Mouse (Mus musculus): ENCODE results near the gene Gm17018. TPM values are rescaled to one million over a fixed set of nuclear protein-coding genes. Genes with fewer than 3 reads are reported as not detected.
"Not testable (repeated sequence)": the region's sequence is repeated elsewhere in the genome, so short reads cannot be mapped to it uniquely, and the experiment has no call there.

The Gm17018 gene
- total RNA-seq, 2 experiments from 2014 or later, result 0.68 to 1.2 TPM

DNA sequence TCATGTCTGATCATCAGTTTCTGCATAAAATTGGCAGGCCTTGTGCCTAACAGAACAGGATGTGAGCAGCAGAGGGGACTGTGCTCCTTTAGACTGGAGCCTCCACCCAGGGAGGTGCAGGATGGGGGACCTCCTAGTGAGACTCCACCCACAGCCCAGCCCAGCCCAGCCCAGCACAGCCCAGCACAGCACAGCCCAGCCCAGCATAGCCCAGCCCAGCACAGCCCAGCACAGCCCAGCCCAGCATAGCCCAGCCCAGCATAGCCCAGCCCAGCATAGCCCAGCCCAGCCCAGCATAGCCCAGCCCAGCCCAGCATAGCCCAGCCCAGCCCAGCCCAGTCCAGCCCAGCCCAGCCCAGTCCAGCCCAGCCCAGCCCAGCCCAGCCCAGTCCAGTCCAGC lies 12.2 kb upstream of the Gm17018 start:
- not testable (repeated sequence) for ATAC-seq (replicated peaks; ENCODE audit: low FRiP score, poor library complexity, severe bottlenecking)

DNA sequence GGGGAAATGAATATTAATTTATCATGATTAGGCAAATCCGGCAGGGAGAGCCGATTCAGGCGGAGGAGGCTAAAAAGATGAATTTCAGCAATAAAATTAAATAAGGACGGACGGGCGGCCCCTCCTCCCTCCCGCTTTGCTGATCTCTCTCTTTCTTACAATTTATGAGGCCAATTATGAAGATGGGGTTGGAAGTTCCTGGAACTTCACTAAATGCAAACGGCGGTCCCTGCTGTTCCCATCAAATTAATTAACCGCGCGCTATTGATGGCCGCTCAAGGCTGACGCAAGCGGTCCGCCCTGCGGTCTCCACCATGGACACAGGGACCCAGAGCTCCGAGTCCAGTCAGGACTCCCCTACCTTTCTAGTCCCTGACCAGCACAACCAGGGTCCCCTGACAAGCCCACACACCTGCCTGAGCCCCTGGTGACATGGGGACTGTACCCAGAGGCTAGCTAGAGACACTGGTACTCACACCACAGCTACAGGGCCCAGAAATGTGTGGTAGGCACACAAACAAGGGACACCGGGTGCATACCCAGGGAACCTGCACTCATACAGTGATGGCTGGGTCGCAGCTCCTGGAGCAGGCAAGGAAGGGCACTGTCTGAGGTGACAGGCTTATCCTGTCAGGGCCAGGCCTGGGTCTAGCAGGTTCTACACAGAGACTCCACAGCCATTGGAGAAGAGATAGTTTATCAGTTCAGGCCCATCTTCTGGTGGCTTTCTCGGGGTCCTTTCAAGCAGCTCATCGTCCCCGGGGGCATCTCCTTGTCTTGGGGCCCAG lies 11.1 kb upstream of the Gm17018 start:
- ATAC-seq (replicated peaks; ENCODE audit: low FRiP score, poor library complexity, severe bottlenecking), result no peak

DNA sequence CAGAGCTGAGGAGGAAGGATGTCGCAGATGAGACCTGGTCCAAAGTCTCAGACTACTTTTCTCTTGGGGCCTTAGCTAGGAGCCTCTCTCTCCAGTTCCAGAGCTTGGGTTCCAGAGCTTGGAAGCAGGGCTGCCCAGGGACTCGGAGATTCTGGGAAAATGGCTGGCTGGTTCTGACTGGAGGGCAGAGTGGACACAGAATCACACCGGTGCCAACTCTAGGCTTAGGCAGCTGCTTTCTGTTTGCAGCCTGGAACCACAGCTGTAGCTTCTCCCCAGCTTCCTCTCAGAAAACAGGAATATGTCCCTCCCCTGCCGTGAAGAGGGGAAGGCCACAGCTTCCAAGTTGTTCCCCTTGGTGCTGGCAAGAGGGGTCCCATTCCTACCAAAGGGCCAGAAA lies 10.5 kb upstream of the Gm17018 start:
- ATAC-seq (replicated peaks; ENCODE audit: low FRiP score, poor library complexity, severe bottlenecking), result no peak

DNA sequence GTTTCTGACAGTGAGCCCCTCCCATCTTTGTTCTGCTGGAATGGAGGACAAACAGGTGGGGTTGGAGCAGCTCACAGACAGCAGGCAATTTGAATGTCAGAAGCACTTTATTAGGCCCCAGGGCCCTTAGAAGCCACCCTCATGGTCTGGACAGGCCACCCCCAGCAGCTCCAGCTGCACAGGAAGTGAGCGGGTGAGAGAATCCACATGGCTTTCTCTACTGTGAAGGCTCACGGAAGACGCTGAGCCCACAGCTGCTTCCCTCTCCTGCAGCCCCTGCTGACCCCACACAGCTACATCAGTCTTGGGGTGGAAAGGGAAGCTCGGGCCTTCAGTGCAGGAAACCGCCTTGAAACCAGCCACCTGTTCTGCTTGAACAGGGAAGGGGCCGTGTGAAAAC lies 8.2 kb upstream of the Gm17018 start:
- ATAC-seq (replicated peaks; ENCODE audit: low FRiP score, poor library complexity, severe bottlenecking), result no peak

DNA sequence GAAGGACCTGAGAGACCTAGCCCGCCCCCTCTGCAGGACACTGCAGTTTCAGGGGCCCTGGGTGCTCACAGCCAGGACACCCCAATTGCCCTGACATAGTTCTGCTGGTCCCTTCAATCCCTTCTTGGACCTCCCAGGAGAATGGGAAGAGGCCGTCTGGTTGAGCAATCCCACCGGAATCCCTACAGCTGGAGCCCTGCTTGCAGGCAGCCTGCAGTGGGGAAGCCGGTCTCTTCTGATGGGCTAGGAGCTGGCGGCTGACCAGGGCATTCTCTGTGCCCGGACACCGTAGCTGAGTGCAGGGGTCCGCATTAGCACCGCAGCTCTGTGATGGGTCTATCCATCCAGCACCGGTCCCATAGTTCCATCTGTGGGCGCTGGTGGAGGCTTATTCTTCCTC lies 6.3 kb upstream of the Gm17018 start:
- no peak for ATAC-seq (replicated peaks; ENCODE audit: low FRiP score, poor library complexity, severe bottlenecking)

DNA sequence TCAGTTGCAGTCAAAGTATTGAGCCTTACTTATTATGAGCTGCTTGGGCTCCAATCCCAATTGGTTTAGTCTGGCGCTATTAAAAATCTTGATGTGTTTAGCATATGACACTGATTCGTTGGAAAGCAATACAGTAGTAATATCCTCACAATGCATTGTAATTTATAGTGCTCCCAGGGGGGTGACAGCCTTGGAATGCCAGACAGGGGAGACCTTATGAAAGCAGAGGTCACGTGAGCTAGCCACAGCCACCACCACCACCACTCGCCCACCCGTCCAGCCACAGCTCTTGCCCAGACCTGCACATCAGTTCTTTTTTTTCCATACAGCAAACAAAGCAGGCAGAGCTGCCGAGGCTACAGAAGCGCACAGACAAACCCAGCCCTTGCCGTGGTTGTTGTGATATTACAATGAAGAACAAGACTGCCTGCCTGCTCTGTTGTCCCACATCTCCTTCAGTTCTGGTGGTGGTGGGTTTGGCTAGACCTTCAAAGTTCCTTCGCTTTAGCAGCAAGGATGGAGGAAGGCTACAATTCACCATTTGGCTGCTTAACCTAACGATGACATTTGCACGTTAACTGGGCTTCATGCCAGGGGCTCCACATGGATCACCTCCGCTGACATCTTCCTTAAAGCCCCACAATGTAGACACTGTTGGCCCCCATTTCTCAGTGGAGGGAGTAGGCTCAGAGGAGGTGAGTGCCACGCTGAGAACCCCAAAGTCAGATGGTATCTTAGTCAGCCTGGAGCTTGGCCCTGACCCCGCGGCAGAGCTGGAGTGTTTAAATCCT lies 5.7 kb downstream of the Gm17018 start:
- no peak for ATAC-seq (replicated peaks; ENCODE audit: low FRiP score, poor library complexity, severe bottlenecking)

DNA sequence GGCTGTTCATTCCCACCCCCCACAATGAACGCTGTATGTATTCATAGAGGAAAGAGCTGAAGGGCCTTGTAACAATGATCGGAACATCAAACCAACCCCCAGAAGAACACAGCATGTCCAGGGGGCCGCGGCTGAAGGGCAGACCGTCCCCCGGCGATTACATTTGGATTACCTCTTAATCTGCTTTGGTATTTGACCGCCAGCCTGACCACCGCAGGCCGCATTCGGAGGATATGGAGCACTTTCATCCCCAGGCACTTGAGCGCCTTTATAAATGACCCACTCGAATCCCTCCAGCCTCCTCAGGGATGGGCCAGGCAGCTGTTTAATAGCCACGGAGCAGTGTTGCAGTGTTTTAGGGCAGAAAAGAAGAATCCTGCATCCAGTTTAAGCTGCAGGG lies 7.0 kb downstream of the Gm17018 start:
- no peak for ATAC-seq (replicated peaks; ENCODE audit: low FRiP score, poor library complexity, severe bottlenecking)

DNA sequence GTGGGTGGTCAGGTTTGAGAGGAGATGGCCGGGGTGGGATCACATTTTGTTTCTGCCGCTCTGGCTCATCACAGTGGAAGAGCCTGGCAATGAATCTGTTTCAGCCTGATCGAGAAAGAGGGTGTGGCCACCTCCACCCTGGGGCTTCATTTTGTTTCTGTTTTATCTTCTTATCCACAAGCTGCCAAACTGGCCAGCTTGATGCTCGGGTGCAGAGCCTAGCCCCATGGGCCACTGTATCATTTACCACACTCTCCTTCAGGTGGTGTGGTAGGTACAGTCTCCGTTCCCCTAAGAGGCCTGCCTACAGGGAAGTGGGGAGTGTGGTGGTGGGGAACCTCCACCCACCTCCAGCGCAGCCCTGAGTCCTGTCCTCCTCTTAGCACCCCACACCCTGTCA lies 12.6 kb downstream of the Gm17018 start:
- ATAC-seq (replicated peaks; ENCODE audit: low FRiP score, poor library complexity, severe bottlenecking), result no peak

DNA sequence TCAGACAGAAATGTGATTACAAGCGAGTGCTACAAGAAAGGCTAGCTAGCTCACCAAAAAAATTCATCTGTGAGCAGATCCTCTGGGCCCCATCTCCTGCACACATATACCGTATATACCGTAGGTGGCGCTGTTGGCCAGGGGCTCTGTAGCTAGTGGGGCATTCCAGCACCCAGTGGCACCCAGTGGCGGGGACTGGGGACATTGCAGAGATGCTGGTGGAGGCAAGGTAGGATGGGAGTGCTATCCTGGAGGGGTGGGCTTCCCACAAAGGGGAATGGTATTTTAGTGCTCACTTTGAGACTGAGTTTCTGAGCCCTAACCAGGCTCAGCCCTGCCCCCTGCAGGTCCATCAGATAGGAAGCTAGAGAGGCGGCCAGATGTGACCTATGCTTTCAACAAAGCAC lies 13.4 kb downstream of the Gm17018 start:
- ATAC-seq (replicated peaks; ENCODE audit: low FRiP score, poor library complexity, severe bottlenecking), result peak; percentile 80

DNA sequence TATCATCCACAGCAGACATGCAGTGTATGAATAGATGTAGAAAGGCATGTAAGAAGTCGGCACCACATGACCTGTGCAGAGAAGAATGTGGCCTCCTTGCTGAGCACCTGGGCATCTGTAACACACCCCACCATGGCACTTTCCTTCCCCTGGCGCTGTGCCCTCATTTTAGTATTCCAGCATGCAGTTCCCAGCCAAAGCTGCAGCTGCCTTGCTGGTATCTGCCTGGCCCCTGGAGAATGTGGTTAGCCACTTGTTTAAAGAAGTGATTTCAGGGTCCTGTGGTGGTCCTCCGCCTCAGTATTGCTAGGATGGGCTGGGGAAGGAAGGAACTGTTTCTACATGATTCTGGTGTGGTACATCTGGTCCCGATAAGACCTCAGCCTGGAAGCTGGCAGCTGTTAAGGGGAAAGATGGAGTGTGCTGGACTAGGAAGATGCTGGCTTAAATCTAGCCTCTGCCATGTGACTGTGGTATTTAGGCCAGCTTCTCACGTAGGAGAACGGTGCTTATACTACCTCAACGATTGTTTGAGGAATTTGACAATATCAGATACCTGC lies 14.0 kb downstream of the Gm17018 start:
- no peak for ATAC-seq (replicated peaks; ENCODE audit: low FRiP score, poor library complexity, severe bottlenecking)

DNA sequence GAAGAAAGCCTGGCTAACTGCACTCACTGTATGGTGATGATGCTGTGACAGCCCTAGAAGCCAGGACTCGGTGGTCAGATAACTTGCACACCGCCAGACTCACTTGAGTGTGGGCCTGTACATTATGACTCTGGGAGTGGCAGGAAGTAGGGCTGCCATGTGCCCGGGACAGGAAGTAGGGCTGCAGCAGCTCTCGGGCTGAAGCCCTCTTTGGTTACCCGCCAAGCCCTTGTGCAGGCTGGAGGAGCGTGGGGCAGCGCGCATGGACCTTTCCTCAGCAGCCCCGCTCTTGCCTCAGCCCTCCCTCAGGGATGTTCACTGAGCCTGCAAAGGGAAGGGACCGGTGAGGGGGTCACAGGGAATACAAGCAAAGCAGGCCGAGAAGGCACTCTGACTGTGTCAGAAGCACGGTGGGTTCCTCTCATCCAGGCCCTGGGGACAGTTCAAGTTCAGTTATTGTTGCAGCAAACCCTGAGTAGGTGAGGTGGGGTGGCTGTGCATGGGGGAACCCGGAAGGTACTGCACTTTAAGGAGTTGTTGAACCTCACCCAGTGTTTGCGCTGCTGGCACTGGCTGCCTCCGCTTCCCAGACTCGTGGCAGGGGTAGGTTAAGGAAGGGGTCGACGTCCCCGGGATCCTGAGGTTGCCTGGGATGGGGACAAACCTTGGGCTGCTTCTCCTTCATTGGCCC lies 14.7 kb downstream of the Gm17018 start:
- ATAC-seq (replicated peaks; ENCODE audit: low FRiP score, poor library complexity, severe bottlenecking), result no peak

DNA sequence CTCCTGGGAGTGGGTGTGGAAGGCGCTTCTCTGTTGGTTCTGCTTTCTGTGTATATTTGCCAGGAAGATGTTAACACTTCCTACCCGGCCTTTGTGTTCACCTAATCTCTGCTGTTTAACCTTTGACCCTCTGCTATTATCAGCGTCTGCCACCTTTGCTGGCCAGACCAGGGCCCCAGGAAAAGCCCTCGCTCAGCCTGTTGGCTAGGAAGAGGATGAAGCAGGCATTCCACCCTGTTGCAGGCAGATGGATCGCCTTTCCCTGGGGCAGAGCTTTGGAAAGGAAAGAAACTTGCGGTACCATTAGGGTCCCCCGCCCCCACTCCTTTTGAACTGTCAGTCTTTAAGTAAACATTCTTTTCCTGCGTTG lies 15.2 kb downstream of the Gm17018 start:
- no peak for ATAC-seq (replicated peaks; ENCODE audit: low FRiP score, poor library complexity, severe bottlenecking)

DNA sequence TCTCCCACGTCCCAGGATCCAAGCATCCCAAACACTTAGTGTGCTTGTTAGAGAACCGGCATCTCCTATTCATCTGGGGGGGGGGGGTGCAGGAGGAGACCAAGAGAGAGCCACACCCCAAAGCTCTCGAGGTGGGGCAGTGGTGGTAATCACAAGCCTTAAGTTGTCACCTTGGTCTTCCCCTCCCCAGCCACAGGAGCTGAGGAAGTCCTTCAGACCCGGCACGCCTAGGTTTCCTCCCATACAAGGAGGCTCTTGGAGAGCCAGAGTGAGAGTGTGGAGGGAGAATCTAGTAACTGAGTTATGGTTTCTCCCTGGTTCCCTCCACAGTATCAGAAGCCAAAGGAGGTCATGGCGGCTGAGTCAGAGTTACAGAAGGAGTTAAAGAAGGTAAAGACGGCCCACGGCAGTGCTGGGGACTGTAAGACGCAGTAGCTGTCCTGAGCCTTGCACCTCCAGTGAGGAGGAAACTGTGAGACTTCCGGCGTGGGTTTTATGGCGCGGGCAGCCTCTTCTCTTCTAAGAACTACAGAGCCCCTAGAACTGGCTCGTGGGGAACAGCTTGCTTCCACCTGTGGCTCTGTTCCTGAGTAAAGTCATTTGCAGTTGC lies 16.8 kb downstream of the Gm17018 start:
- no peak for ATAC-seq (replicated peaks; ENCODE audit: low FRiP score, poor library complexity, severe bottlenecking)

DNA sequence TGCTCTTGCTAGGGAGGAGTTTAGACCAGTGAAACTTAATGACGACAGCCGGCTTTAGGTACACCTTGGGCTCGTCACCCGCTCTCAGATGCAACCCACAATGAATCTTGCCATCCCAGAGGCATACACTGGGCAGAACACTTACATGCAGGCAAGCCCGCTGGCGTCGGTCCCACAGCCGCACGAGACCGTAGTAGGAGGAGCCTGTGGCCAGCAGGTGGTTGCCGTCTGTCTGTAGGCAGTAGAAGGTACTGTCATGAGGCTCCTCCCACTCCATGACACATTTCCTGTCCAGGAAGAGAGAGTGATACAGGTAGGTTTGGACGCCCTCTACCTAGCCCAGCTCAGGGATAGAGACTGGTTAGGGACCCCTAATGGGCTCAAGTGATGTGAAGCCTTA lies 18.6 kb downstream of the Gm17018 start:
- ATAC-seq (replicated peaks; ENCODE audit: low FRiP score, poor library complexity, severe bottlenecking), result no peak

DNA sequence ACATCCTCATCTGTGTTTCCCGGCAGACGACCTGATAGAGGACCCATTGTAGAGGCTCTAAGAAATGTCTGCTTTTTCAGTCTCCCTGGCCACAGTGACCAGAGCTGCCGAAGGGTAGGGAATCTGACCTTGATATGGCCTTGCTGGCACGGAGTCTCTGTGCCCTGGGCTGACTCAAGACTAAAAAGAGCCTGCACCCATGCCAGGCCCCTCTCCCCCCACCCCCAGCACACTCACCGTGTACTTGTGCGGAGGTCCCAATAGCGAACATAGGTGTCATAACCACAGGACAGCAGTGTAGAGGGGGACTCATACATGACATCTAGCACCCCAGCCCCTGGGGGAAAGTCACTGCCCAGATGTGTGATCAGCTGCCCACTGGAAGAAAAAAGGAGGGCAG lies 19.0 kb downstream of the Gm17018 start:
- no peak for ATAC-seq (replicated peaks; ENCODE audit: low FRiP score, poor library complexity, severe bottlenecking)

DNA sequence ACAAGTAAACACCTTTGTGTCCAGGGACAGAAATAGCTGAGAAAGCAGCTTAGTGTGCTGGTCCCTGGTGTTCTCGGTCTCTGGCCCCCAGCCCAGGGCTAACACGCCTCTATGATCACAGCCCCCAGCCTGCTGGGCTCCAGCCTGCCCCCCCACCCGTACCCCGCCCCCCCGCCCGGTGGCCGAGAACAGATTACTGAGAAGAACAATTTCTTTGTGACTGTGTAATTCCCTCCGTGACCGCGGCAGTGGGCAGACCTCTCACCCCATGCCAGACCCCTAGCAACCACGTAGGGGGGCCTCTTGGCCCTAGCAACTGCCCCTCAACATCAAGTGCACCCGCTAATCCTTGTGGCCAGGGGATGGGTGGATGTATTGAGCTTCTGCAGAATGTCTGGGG lies 19.8 kb downstream of the Gm17018 start:
- ATAC-seq (replicated peaks; ENCODE audit: low FRiP score, poor library complexity, severe bottlenecking), result no peak

DNA sequence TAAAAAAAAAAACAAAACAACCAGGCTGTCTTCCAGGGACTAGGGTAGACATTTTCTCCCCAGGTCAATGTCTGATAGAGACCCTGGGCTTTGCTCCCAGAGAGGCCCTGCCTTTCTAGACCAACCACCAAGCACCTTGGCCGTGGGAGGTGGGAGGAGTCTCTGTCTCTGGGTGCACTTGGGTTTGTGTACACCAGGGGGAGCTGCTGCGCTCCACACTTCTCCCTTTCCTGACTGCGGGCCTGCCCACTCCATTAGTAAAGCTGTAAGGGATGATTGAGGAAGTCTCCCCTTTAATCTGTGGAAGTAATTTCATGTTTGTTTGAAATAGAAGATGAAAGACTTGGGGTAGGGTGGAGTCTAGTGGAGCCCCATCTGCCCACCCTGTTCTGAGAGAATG lies 20.8 kb downstream of the Gm17018 start:
- ATAC-seq (replicated peaks; ENCODE audit: low FRiP score, poor library complexity, severe bottlenecking), result peak; percentile 79

DNA sequence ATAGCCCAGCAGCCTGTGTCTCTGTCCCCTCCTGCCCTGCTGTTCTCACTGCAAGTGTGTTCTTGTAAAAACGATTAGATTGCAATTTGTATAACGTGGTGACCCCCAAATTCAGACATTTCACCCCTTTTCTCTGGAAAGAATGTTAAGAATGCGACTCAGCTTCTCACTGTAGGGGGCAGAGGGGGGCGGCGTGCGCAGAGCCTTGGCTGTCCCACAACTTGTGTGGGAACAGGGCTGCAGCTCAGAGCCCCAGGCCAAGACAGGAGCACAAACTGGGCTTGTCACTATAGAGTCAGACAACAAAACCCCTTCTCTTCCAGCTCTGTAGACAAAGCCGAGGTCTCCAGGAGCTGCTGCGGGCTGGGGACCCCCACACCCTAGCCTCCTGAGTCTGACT lies 21.7 kb downstream of the Gm17018 start:
- ATAC-seq (replicated peaks; ENCODE audit: low FRiP score, poor library complexity, severe bottlenecking), result no peak

DNA sequence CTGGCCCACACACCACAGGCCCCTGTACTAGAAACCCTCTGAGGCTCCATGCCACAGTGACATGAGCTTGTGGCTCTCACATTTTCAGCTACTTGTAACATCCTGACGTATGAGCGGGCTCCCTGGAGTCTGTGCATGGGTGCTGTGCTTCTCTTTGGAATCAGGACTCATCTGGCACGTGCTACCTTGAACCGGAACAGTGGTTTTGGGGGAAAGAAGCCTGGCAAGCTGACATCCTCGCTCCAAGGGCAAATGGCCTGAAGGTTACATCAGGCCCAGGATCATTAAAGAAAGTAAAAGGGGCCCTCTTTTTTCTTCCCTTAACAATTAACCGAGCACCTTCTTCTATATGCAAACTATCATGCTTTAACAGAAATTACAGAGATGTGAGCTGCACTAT lies 22.7 kb downstream of the Gm17018 start:
- no peak for ATAC-seq (replicated peaks; ENCODE audit: low FRiP score, poor library complexity, severe bottlenecking)
